Mouse (Mus musculus) layer of hippocampus, adult 2 months (tissue): ENCODE measurements at regions not wholly inside any gene's neighbourhood (a gene's known extent, or its start where the extent isn't known, plus 50 kb on each side); places are given as distances from the start of the nearest gene placed in this dataset.

Experiments used
- DNase-seq, 2 experiments: peaks; one replicate each; pipeline ENCODE4 v3.0.0; 2022; ENCODE audit warnings: low spot score in 2 of 2
- H3K27ac ChIP-seq: fragments of 200-600 bp; 2 replicates; pipeline ENCODE4 v1.8.1; 2022
- H3K4me3 ChIP-seq: fragments of 200-600 bp; 2 replicates; pipeline ENCODE4 v1.8.1; 2022; ENCODE audit warnings: mild to moderate bottlenecking
- CTCF ChIP-seq: fragments of 200-600 bp; conservative IDR thresholded peaks from 2 replicates; pipeline ENCODE4 v1.8.1; 2022; ENCODE audit warnings: antibody characterized with exemption, mild to moderate bottlenecking, moderate library complexity

- H3K27ac ChIP-seq, result no peak overlapping the region
Observed at GRCm38 (mm10) chr3:51078459-51078858, 145.8 kb upstream of the Noct start.

GRCm38 (mm10) chr3:51080415-51080814 is 143.8 kb upstream of the Noct start:
- H3K4me3 ChIP-seq, result no peak overlapping the region
- no peak for DNase-seq
- H3K27ac ChIP-seq, result no peak overlapping the region
- TF ChIP-seq CTCF, result no peak

More at GRCm38 (mm10) chr3:51078459-51078858, 145.8 kb upstream of the Noct start:
- no peak overlapping the region for H3K4me3 ChIP-seq
- TF ChIP-seq CTCF, result no peak
- DNase-seq, result no peak

GRCm38 (mm10) chr3:51080855-51081254 is 143.4 kb upstream of the Noct start:
- no peak for TF ChIP-seq CTCF
- DNase-seq, result no peak
- no peak overlapping the region for H3K4me3 ChIP-seq
- H3K27ac ChIP-seq, result no peak overlapping the region

- TF ChIP-seq CTCF, result no peak
- DNase-seq, result no peak
- H3K4me3 ChIP-seq, result no peak overlapping the region
- H3K27ac ChIP-seq, result no peak overlapping the region
Observed at GRCm38 (mm10) chr3:51082831-51083575, 141.2 kb upstream of the Noct start.

- no peak for DNase-seq
- Histone ChIP-seq H3K27ac (no peak overlapping the region), H3K4me3 (no peak overlapping the region)
- no peak for TF ChIP-seq CTCF
Observed at GRCm38 (mm10) chr3:51083583-51083982, 140.7 kb upstream of the Noct start.

GRCm38 (mm10) chr3:51086441-51086849 is 137.8 kb upstream of the Noct start:
- no peak for DNase-seq
- no peak for TF ChIP-seq CTCF
- H3K27ac ChIP-seq, result no peak overlapping the region

GRCm38 (mm10) chr3:51087076-51087475 is 137.2 kb upstream of the Noct start:
- no peak overlapping the region for H3K27ac ChIP-seq

More at GRCm38 (mm10) chr3:51086441-51086849, 137.8 kb upstream of the Noct start:
- no peak overlapping the region for H3K4me3 ChIP-seq

GRCm38 (mm10) chr3:51089036-51089669 is 135.1 kb upstream of the Noct start:
- no peak overlapping the region for H3K27ac ChIP-seq
- TF ChIP-seq CTCF, result no peak
- DNase-seq, result no peak
- H3K4me3 ChIP-seq, result no peak overlapping the region

More at GRCm38 (mm10) chr3:51087076-51087475, 137.2 kb upstream of the Noct start:
- no peak overlapping the region for H3K4me3 ChIP-seq
- DNase-seq, result no peak
- TF ChIP-seq CTCF, result no peak

- Histone ChIP-seq H3K4me3 (no peak overlapping the region), H3K27ac (no peak overlapping the region)
- TF ChIP-seq CTCF, result no peak
- DNase-seq, result no peak
Observed at GRCm38 (mm10) chr3:51091478-51091877, 132.8 kb upstream of the Noct start.

GRCm38 (mm10) chr3:51092079-51093028 is 131.9 kb upstream of the Noct start:
- H3K27ac ChIP-seq, result no peak overlapping the region
- no peak overlapping the region for H3K4me3 ChIP-seq
- no peak for TF ChIP-seq CTCF
- no peak for DNase-seq

- peak; percentile 86 to 94 for DNase-seq
- Histone ChIP-seq H3K4me3 (no peak overlapping the region; the same call in 1 of the 2 replicates), H3K27ac (peak overlapping the region; percentile 76)
- TF ChIP-seq CTCF, result no peak
Observed at GRCm38 (mm10) chr3:51095847-51096447, 128.3 kb upstream of the Noct start.

GRCm38 (mm10) chr3:51096545-51096944 is 127.7 kb upstream of the Noct start:
- no peak for DNase-seq
- Histone ChIP-seq H3K27ac (peak overlapping the region; percentile 54), H3K4me3 (peak overlapping the region; percentile 8; the same call in 1 of the 2 replicates)
- TF ChIP-seq CTCF, result no peak
